Mouse (Mus musculus) thymus, adult 2 months (tissue): ENCODE data around the gene Kcnk1.

Experiments
- CTCF ChIP-seq: fragments of 200-500 bp; IDR thresholded peaks from 2 replicates; pipeline ENCODE4 v1.5.1; 2012; ENCODE audit warnings: mild to moderate bottlenecking, control low read depth, low read length, moderate library complexity, borderline replicate concordance; ENCODE audit not compliant: control insufficient read depth, poor library complexity, insufficient read depth; ENCODE audit errors: extremely low read depth
- POLR2A ChIP-seq: fragments of 200-500 bp; IDR thresholded peaks from 2 replicates; pipeline ENCODE4 v1.6.1; 2012; ENCODE audit warnings: mild to moderate bottlenecking, low read length, control low read depth, moderate library complexity; ENCODE audit not compliant: control insufficient read depth, poor library complexity, insufficient read depth; ENCODE audit errors: extremely low read depth

DNA sequence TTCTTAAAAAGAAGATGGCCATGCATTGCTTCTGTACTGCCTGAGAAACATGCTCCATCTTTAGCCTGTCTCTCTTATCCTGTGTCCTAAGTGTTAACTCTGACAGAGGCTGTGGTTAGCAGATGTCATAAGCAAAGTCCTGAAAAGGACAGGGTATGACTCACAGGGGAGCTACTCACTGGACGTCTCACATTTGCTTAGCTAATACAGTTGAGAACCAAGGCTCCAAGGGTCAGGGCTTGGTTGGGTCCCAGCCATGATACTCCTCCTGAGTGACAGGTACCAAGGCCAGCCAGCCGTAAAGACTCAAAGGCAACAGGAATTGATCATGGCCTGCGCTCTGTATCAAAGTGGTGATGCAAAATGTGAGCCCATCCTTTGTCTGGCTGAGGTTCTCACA is 15.9 kb downstream of the Kcnk1 start:
- TF ChIP-seq CTCF, result no peak
- no peak for TF ChIP-seq POLR2A
